Mouse (Mus musculus): ENCODE data around the gene Cd40. TPM values are rescaled to one million over a fixed set of nuclear protein-coding genes. Genes with fewer than 3 reads are reported as not detected.

Gene Cd40
- polyA plus RNA-seq, 1 experiment from 2014 or later, result 8.4 TPM

DNA sequence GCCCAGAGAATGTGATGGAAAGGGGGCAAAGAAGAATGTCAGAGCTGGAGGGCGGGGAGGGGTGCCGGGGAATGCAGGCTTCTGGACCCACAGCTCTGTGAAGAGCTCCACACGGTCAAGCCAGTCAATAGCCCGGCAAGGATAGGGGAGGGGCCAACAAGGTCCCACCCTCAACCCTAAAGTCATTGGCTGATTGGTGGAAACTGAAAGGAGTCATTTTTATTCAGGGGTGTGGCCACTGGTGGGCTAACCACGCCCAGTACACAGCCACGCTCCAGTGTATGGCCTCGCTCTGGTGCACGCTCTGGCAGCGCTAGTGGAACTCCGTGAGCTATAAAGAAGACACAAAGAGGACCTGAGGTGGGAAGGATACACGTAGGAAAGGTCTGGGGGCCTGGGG, 58.3 kb downstream of the Cd40 start:
- H3K27me3 ChIP-seq, result peaks cover 98% of the 10 kb centered on the region
- peak; percentile 28; the same call in 1 of the 2 replicates for ATAC-seq (replicated peaks; ENCODE audit: low FRiP score)
- no peak overlapping the region for H3K9ac ChIP-seq
- no peaks in the 10 kb centered on the region for H3K9me3 ChIP-seq (replicated peaks)
- no peak overlapping the region for H3K27ac ChIP-seq
- H3K36me3 ChIP-seq, result no peaks in the 10 kb centered on the region
- H3K4me2 ChIP-seq, result no peak overlapping the region
- peaks cover 27% of the 10 kb centered on the region for H3K4me1 ChIP-seq
- 16% methylated on average over 11 of the region's 11 CpGs for WGBS
- no peak overlapping the region for H3K4me3 ChIP-seq (replicated peaks)

DNA sequence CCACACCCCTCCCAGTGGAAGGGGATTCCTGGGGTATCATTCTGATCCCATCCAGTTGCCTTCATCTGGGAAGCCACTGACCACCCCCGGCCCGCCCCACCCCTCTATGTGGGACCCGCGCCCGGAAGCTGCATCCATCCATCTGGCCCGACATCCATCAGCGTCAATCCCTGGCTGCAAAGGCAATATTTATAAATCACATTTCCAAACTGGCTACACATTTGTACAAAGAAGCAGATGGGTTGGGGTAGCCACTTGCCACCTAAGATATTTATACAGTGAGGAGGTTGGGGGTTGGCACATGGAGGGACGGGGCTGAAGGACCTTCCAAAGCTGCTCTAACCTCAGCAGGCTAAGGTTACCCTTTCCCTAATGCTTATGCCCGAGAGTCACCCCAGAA, 65.3 kb downstream of the Cd40 start:
- Histone ChIP-seq H3K9me3 (replicated peaks) (no peaks in the 10 kb centered on the region), H3K4me2 (no peak overlapping the region), H3K36me3 (no peaks in the 10 kb centered on the region), H3K27ac (no peak overlapping the region), H3K9ac (no peak overlapping the region), H3K4me1 (peaks cover 7% of the 10 kb centered on the region; the same call in 1 of the 2 replicates), H3K4me3 (replicated peaks) (no peak overlapping the region), H3K27me3 (peaks cover 58% of the 10 kb centered on the region)
- WGBS, result 69% methylated on average over 9 of the region's 9 CpGs
- no peak; the same call in 1 of the 2 replicates for ATAC-seq (replicated peaks; ENCODE audit: low FRiP score)

DNA sequence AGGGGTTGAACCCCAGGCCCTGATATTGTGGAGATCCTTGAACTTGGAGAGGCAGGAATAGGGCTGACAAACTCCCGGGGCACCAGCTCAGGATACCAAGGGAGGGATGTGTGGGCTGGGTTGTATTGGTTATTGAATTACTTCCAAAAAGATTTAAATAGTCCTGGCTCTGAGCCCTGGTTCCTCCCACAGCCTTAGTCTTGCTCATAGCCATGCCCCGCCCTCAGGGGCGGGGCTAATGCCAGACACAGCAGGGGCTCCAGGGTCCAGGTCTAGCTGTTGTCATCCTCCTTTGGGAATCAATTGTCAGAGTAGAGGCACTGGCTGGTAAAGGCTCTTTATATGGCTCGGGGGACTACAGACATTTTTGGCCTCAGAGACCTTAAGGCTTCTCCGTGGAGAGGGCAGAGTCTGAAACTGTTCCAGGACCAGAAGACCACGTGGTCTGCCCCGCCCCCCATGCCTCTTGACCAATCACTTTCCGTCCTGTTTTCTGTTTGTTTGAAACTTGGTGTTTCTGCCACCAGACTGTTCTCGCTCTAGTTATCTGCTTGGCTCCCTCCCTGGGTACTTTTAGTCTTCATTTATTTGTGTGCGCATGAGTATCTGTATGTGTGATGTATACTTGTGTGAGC, 65.9 kb downstream of the Cd40 start:
- H3K9ac ChIP-seq, result no peak overlapping the region
- no peaks in the 10 kb centered on the region for H3K9me3 ChIP-seq (replicated peaks)
- no peak overlapping the region for H3K4me2 ChIP-seq
- H3K27me3 ChIP-seq, result peaks cover 58% of the 10 kb centered on the region
- peak; percentile 53; the same call in 1 of the 2 replicates for ATAC-seq (replicated peaks; ENCODE audit: low FRiP score)
- H3K4me3 ChIP-seq (replicated peaks), result no peak overlapping the region
- WGBS, result 32% methylated on average over 10 of the region's 10 CpGs
- H3K27ac ChIP-seq, result no peak overlapping the region
- peaks cover 7% of the 10 kb centered on the region; the same call in 1 of the 2 replicates for H3K4me1 ChIP-seq
- H3K36me3 ChIP-seq, result no peaks in the 10 kb centered on the region

Other genes starting within 250 kb of the Cd40 start
- gene Zswim1, start 232.9 kb upstream of the Cd40 start, polyA plus RNA-seq (2015; fragmentation: Nextera tagmentation; extraction: Ambion mirVana), result 18.4 and 19.8 TPM in 2 replicates
- 0.21 TPM in 1 of 2 replicates, not detected in the other for gene Spata25, start 227.1 kb upstream of the Cd40 start, polyA plus RNA-seq (2015; fragmentation: Nextera tagmentation; extraction: Ambion mirVana)
- gene Ctsa, start 222.8 kb upstream of the Cd40 start, polyA plus RNA-seq (2015; fragmentation: Nextera tagmentation; extraction: Ambion mirVana), result 160 and 170 TPM in 2 replicates
- gene Neurl2, start 222.2 kb upstream of the Cd40 start, polyA plus RNA-seq (2015; fragmentation: Nextera tagmentation; extraction: Ambion mirVana), result 7.0 and 8.9 TPM in 2 replicates
- gene Pltp, start 197.9 kb upstream of the Cd40 start, polyA plus RNA-seq (2015; fragmentation: Nextera tagmentation; extraction: Ambion mirVana), result 35.6 and 38.7 TPM in 2 replicates
- gene Pcif1, start 176.3 kb upstream of the Cd40 start, polyA plus RNA-seq (2015; fragmentation: Nextera tagmentation; extraction: Ambion mirVana), result 73.1 and 81.1 TPM in 2 replicates
- gene Zfp335, start 143.9 kb upstream of the Cd40 start, polyA plus RNA-seq (2015; fragmentation: Nextera tagmentation; extraction: Ambion mirVana), result 12.1 and 14.4 TPM in 2 replicates
- 2.6 and 41.3 TPM in 2 replicates for gene Mmp9, start 114.8 kb upstream of the Cd40 start, polyA plus RNA-seq (2015; fragmentation: Nextera tagmentation; extraction: Ambion mirVana)
- 1.1 TPM in 2 replicates for gene Slc12a5, start 94.8 kb upstream of the Cd40 start, polyA plus RNA-seq (2015; fragmentation: Nextera tagmentation; extraction: Ambion mirVana)
- 73.5 and 79.6 TPM in 2 replicates for gene Ncoa5, start 20.8 kb upstream of the Cd40 start, polyA plus RNA-seq (2015; fragmentation: Nextera tagmentation; extraction: Ambion mirVana)
- gene 1700025C18Rik, start 35.1 kb downstream of the Cd40 start, polyA plus RNA-seq (2015; fragmentation: Nextera tagmentation; extraction: Ambion mirVana), result not detected in 2 replicates
- 0.78 and 1.1 TPM in 2 replicates for gene Cdh22, start 179.2 kb downstream of the Cd40 start, polyA plus RNA-seq (2015; fragmentation: Nextera tagmentation; extraction: Ambion mirVana)
- gene Slc35c2, start 232.2 kb downstream of the Cd40 start, polyA plus RNA-seq (2015; fragmentation: Nextera tagmentation; extraction: Ambion mirVana), result 53.7 and 54.6 TPM in 2 replicates